Mouse (Mus musculus): ENCODE results near the gene Tango6.

DNA sequence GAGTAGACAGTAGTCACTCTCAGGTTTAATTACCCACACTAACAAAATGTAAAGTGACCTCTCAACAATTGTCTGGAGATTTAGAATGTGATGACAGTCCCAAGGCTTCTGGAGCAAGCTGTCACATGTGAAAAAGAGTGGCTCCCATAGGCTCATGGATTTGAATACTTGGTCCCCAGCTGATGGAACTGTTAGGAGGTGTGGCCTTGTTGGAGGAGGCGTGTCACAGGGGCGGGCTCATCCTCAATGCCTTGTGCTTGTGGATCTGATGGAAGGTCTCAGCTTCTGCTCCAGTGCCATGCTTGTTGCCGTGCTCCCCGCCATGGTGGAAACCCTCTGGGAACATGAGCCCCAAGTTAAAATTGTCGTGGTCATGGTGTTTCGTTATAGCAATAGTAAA is 146.1 kb downstream of the Tango6 start:
- TF ChIP-seq MAX (IDR thresholded peaks at IDR 0.05) (no peak), CTCF (IDR thresholded peaks at IDR 0.05; ENCODE audit: control insufficient read depth, insufficient read depth, insufficient read length) (no peak), USF1 (IDR thresholded peaks at IDR 0.05; ENCODE audit: low read depth) (no peak), MYOD1 (IDR thresholded peaks at IDR 0.05; ENCODE audit: control insufficient read depth, insufficient read length, low read depth) (no peak), CEBPB (IDR thresholded peaks at IDR 0.05; ENCODE audit: low read depth) (no peak), FOSL1 (IDR thresholded peaks at IDR 0.05; ENCODE audit: insufficient read depth, low read length, poor library complexity, severe bottlenecking) (no peak), MYOG (IDR thresholded peaks at IDR 0.05; ENCODE audit: control insufficient read depth, extremely low read depth, insufficient read length) (no peak)

Data from C2C12 (cell line).